Mouse (Mus musculus) MEL (cell line): Measurements from ENCODE around the gene Ncam1.

Experiments
- CTCF ChIP-seq, 3 experiments: IDR thresholded peaks in 2 of 3; conservative IDR thresholded peaks in 1 of 3; 2 replicates each; pipeline ENCODE4 v1.5.1; 2011 to 2012; ENCODE audit warnings: low read length in 3 of 3, low read depth in 2 of 3, mild to moderate bottlenecking in 2 of 3, improper control_type of control experiment in 1 of 3, inconsistent platforms in 1 of 3, mixed read lengths in 1 of 3, moderate library complexity in 1 of 3; ENCODE audit not compliant: control insufficient read depth in 1 of 3, insufficient read depth in 1 of 3, poor library complexity in 1 of 3, severe bottlenecking in 1 of 3
- E2F4 ChIP-seq: IDR thresholded peaks from 2 replicates; pipeline ENCODE4 v1.6.1; 2011; ENCODE audit warnings: low read depth, low read length, improper control_type of control experiment, borderline replicate concordance
- JUND ChIP-seq: IDR thresholded peaks from 2 replicates; pipeline ENCODE4 v1.6.1; 2011; ENCODE audit warnings: low read depth, mild to moderate bottlenecking, improper control_type of control experiment, low read length
- KAT2A ChIP-seq: conservative IDR thresholded peaks from 2 replicates; pipeline ENCODE4 v1.6.1; 2012; ENCODE audit warnings: low read depth, low read length, improper control_type of control experiment, inconsistent platforms
- MAZ ChIP-seq: IDR thresholded peaks from 2 replicates; pipeline ENCODE4 v1.6.1; 2012; ENCODE audit warnings: low read depth, mild to moderate bottlenecking, inconsistent platforms, low read length, improper control_type of control experiment
- NRF1 ChIP-seq: IDR thresholded peaks from 2 replicates; pipeline ENCODE4 v1.6.1; 2014; ENCODE audit warnings: low read depth, mild to moderate bottlenecking, inconsistent platforms, low read length, improper control_type of control experiment, moderate library complexity; ENCODE audit not compliant: poor library complexity, insufficient read depth, severe bottlenecking
- POLR2A ChIP-seq, 2 experiments: IDR thresholded peaks; 2 replicates each; pipeline ENCODE4 v1.6.1; 2011 to 2012; ENCODE audit warnings: low read length in 2 of 2, mild to moderate bottlenecking in 2 of 2, control low read depth in 1 of 2, improper control_type of control experiment in 1 of 2, low read depth in 1 of 2, moderate library complexity in 1 of 2; ENCODE audit not compliant: control insufficient read depth in 1 of 2, insufficient read depth in 1 of 2, poor library complexity in 1 of 2
- POLR2AphosphoS2 ChIP-seq: IDR thresholded peaks from 2 replicates; pipeline ENCODE4 v1.6.1; 2011; ENCODE audit warnings: low read length, improper control_type of control experiment
- RAD21 ChIP-seq: IDR thresholded peaks from 2 replicates; pipeline ENCODE4 v1.6.1; 2011; ENCODE audit warnings: mild to moderate bottlenecking, low read depth, low read length, improper control_type of control experiment
- RCOR1 ChIP-seq: IDR thresholded peaks from 2 replicates; pipeline ENCODE4 v1.6.1; 2012; ENCODE audit warnings: low read depth, mild to moderate bottlenecking, inconsistent platforms, low read length, improper control_type of control experiment
- SMC3 ChIP-seq: IDR thresholded peaks from 2 replicates; pipeline ENCODE4 v1.6.1; 2011; ENCODE audit warnings: low read depth, low read length, improper control_type of control experiment
- USF1 ChIP-seq: IDR thresholded peaks from 2 replicates; pipeline ENCODE4 v1.6.1; 2014; ENCODE audit warnings: low read depth, mild to moderate bottlenecking, inconsistent platforms, low read length, improper control_type of control experiment, moderate library complexity
- ZC3H11A ChIP-seq: IDR thresholded peaks from 2 replicates; pipeline ENCODE4 v1.6.1; 2012; ENCODE audit warnings: low read depth, mild to moderate bottlenecking, inconsistent platforms, low read length, improper control_type of control experiment
- ZKSCAN1 ChIP-seq: IDR thresholded peaks from 2 replicates; pipeline ENCODE4 v1.6.1; 2012; ENCODE audit warnings: low read depth, mild to moderate bottlenecking, inconsistent platforms, low read length, improper control_type of control experiment, moderate library complexity

DNA sequence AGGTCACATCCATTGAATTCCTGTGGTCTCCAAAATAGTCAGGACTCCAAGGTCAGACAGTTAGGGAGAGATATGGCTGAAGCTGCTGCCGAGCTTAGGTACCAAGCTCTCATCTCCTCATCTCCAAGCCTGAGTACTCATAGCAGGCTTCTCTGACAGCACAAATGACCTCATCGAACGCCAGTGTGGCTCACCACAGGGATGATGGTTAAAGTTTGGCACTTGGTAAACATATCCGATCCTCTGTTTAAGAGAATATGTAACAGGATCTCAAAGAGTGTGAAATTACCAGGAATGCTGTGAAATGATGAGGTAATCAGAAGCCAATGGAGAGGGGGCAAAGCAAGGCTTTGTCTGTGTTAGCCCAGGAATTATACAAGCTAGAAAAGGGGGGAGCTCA, 6.1 kb downstream of the Ncam1 start:
- TF ChIP-seq RCOR1 (no peak), JUND (no peak), POLR2AphosphoS2 (no peak), MAZ (no peak), KAT2A (no peak), CTCF (IDR thresholded peaks at IDR 0.05 in 2 of 3, conservative IDR thresholded peaks at IDR 0.05 in 1 of 3; ENCODE audit: control insufficient read depth in 1 of 3, insufficient read depth in 1 of 3, low read depth in 2 of 3, low read length in 3 of 3, poor library complexity in 1 of 3, severe bottlenecking in 1 of 3) (no peak), USF1 (no peak), RAD21 (no peak), POLR2A (IDR thresholded peaks at IDR 0.05; ENCODE audit: control insufficient read depth in 1 of 2, insufficient read depth in 1 of 2, low read depth in 1 of 2, low read length in 2 of 2, poor library complexity in 1 of 2) (no peak), NRF1 (no peak), ZC3H11A (no peak), ZKSCAN1 (no peak), E2F4 (no peak), SMC3 (no peak)
